Mouse (Mus musculus) kidney, embryonic 14.5 days (tissue): ENCODE measurements around the gene Plcb2. TPM values are rescaled to one million over a fixed set of nuclear protein-coding genes. Genes with fewer than 3 reads are reported as not detected.

Experiments
- ATAC-seq: fragments of 200-750 bp; cut with Nextera tagmentation; 2 replicates; pipeline ENCODE4 v1.8.0; 2017; ENCODE audit warnings: moderate number of reproducible peaks, mild to moderate bottlenecking, moderate TSS enrichment, moderate library complexity; ENCODE audit not compliant: low FRiP score, low TSS enrichment
- H3K27ac ChIP-seq: fragments of 300-500 bp; sonication (generic); 2 replicates; pipeline ENCODE4 v1.5.1; 2014; ENCODE audit warnings: low read depth, mild to moderate bottlenecking, low read length, moderate library complexity, mixed read lengths
- H3K27me3 ChIP-seq: fragments of 300-500 bp; sonication (generic); 2 replicates; pipeline ENCODE4 v1.6.1; 2014; ENCODE audit warnings: mild to moderate bottlenecking, low read length; ENCODE audit not compliant: control insufficient read depth, insufficient read depth
- H3K36me3 ChIP-seq: fragments of 300-500 bp; sonication (generic); 2 replicates; pipeline ENCODE4 v1.6.1; 2014; ENCODE audit warnings: low read length, mixed read lengths; ENCODE audit not compliant: control insufficient read depth, insufficient read depth
- H3K4me1 ChIP-seq: fragments of 300-500 bp; sonication (generic); 2 replicates; pipeline ENCODE4 v1.6.1; 2014; ENCODE audit warnings: low read length, mixed read lengths; ENCODE audit not compliant: control insufficient read depth, insufficient read depth
- H3K4me2 ChIP-seq: fragments of 300-500 bp; sonication (generic); replicated peaks from 2 replicates; pipeline ENCODE4 v1.6.1; 2014; ENCODE audit warnings: low read depth, mild to moderate bottlenecking, low read length
- H3K4me3 ChIP-seq: fragments of 300-500 bp; sonication (generic); 2 replicates; pipeline ENCODE4 v1.5.1; 2014; ENCODE audit warnings: mild to moderate bottlenecking, low read length
- H3K9ac ChIP-seq: fragments of 300-500 bp; sonication (generic); 2 replicates; pipeline ENCODE4 v1.6.1; 2014; ENCODE audit warnings: low read depth, mild to moderate bottlenecking, low read length, moderate library complexity
- H3K9me3 ChIP-seq: fragments of 300-500 bp; sonication (generic); 2 replicates; pipeline ENCODE4 v1.6.1; 2016; ENCODE audit warnings: low read length; ENCODE audit not compliant: control insufficient read depth
- WGBS: fragments of 180-500 bp; shearing (Covaris S2); extraction: QIAGEN DNeasy Blood & Tissue Kit; methylation state at CpG from one replicate; pipeline ENCODE4 v1.1.7; 2014; 5-methylcytosine and 5-hydroxymethylcytosine counted together
- polyA plus RNA-seq: library from polyadenylated mRNA; unstranded; fragments of >200 nt; fragmentation: Nextera tagmentation; extraction: Ambion mirVana; gene quantifications from 2 replicates; pipeline ENCODE4 v1.2.1, GENCODE M21; 2014

Plcb2 gene
- polyA plus RNA-seq, 1 experiment from 2014 or later, result 1.7 TPM

DNA sequence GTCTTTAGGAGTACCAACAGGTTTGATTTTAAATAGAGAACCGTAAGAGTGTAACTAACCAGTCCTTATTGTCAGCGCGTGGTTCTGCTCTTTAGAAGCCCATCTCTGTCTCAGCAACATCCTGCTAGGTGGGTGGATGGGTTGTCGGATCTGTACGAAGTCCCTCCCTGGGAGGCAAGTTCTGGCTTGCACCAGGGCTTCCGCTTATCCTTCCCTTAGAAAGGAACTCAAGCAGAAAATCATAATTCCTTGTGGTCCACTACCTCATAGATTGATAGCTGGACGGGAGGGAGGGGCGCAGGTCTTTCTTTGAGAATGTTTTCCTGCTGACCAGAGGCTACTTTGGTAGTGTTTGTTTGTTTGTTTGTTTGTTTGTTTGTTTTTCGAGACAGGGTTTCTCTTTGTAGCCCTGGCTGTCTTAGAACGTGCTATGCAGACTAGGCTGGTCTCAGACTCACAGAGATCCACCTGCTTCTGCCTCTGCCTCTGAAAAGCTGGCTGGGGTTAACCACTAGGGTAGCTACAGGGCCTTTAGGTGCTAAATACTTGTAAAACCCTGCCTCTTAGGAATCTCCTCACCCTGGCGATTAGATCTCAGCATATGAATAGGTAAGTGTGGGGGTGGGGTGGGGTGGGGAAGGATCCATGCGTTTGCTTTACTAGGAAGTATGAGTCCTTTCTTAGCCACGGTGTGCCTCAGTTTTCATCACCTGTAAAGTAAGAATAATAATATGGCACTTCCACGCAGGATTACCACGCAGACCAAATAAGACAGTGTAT, 54.4 kb downstream of the Plcb2 start:
- WGBS, result 19% methylated on average over 15 of the region's 15 CpGs
- no peak overlapping the region for H3K9ac ChIP-seq

DNA sequence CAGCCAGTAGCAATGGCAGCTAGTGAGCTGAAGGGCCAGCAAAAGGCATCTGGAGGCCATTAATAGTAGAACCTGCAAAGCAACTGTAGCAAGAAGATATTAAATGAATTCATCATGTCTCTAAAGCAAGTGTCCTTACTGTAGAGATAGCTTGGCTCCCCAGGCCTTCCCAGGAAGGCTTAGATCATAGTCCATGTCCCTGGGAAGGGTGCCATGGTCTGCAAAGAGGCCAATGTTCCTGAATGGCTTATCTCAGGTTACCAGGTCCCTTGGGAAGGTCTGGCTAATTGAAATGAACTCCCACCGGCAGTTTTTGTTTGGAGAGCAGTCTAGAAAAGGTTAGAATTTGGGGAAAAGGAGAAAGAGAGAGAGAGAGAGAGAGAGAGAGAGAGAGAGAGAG, 56.5 kb downstream of the Plcb2 start:
- H3K27ac ChIP-seq, result no peak overlapping the region
- 41% methylated on average over 1 of the region's 1 CpGs for WGBS
- H3K36me3 ChIP-seq, result no peaks in the 10 kb centered on the region
- no peak overlapping the region for H3K4me3 ChIP-seq
- no peak overlapping the region for H3K9ac ChIP-seq
- no peak overlapping the region for H3K4me2 ChIP-seq
- ATAC-seq, result no peak
- H3K9me3 ChIP-seq, result no peaks in the 10 kb centered on the region
- H3K27me3 ChIP-seq, result peaks cover 34% of the 10 kb centered on the region
- peaks cover under 1% of the 10 kb centered on the region; the same call in 1 of the 2 replicates for H3K4me1 ChIP-seq

More for the DNA sequence above, 54.4 kb downstream of the Plcb2 start:
- Histone ChIP-seq H3K27me3 (peaks cover 52% of the 10 kb centered on the region), H3K4me3 (no peak overlapping the region), H3K36me3 (no peaks in the 10 kb centered on the region), H3K27ac (no peak overlapping the region), H3K9me3 (no peaks in the 10 kb centered on the region), H3K4me2 (no peak overlapping the region), H3K4me1 (peaks cover 5% of the 10 kb centered on the region; the same call in 1 of the 2 replicates)
- no peak for ATAC-seq

DNA sequence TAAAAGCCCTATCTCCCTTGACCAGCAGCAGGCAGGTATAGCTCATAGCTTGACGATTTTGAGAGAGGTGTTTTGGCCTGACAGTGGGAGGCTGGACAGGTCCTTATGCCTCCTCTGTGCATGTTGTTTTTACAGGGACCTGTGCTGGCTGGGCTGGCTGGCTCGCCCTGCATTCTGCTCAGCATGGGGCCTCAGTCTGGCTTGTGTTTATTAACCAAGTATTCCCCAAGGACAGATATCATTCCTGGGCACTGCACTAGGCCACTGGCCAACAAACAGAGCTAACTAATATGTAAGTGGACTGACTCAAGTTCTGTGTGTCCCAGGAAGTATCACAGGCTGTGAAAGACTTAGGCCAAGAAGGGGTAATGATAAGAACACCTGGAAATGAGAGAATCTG, 58.5 kb downstream of the Plcb2 start:
- H3K36me3 ChIP-seq, result no peaks in the 10 kb centered on the region
- no peaks in the 10 kb centered on the region for H3K9me3 ChIP-seq
- H3K4me1 ChIP-seq, result no peaks in the 10 kb centered on the region
- no peak overlapping the region for H3K9ac ChIP-seq
- no peak overlapping the region for H3K4me2 ChIP-seq
- peaks cover 15% of the 10 kb centered on the region for H3K27me3 ChIP-seq
- no peak overlapping the region for H3K4me3 ChIP-seq
- 28% methylated on average over 2 of the region's 2 CpGs for WGBS
- 0 out of 2 replicates have a peak overlapping the region, but pooled peaks have one; percentile 30 for H3K27ac ChIP-seq
- ATAC-seq, result no peak

DNA sequence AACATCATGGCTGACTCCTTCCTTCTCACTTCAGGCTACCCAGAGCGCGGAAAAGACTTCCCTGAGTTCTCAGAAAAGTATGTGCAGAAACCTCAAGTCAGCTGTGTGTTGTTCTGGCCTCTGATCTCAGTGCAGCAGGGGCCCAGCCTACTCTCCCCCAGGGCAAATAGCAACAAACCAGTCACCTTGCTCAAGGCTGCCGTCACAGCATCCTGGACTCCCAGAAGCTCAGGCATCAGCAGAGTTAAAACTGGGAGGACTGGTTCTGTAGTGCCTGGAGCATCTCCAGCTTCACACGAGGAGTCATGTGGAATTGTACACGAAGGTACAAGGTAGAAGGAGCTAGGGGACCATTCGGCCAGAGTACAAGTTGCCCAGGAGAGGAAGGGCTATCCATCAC, 59.0 kb downstream of the Plcb2 start:
- H3K9me3 ChIP-seq, result no peaks in the 10 kb centered on the region
- 0 out of 2 replicates have a peak overlapping the region, but pooled peaks have one; percentile 7 for H3K27ac ChIP-seq
- WGBS, result 57% methylated on average over 6 of the region's 6 CpGs
- H3K4me1 ChIP-seq, result no peaks in the 10 kb centered on the region
- H3K27me3 ChIP-seq, result peaks cover 13% of the 10 kb centered on the region; the same call in 1 of the 2 replicates
- ATAC-seq, result peak; percentile 53; the same call in 1 of the 2 replicates
- H3K36me3 ChIP-seq, result no peaks in the 10 kb centered on the region
- no peak overlapping the region for H3K4me2 ChIP-seq
- H3K9ac ChIP-seq, result no peak overlapping the region
- H3K4me3 ChIP-seq, result no peak overlapping the region

DNA sequence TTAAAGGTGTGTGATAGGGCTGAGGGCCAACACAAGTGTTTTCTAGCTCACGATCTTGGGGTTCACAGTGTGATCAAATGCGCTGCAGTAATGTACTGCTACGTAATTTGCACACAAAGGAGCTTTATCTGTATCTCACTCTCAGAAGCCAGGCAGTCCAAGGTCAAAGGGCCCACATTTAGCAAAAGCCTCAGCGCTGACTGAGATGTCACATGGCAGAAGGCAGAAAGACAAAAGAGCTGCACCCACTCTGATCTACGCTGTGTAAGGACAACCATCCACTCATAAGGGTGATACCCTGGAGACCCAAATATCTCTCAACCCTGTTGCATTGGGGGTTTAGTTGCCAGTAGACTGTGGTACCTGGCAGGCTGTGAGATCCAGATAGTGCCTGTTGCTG, 61.1 kb downstream of the Plcb2 start:
- H3K9me3 ChIP-seq, result no peaks in the 10 kb centered on the region
- ATAC-seq, result no peak
- no peak overlapping the region for H3K4me2 ChIP-seq
- no peaks in the 10 kb centered on the region for H3K36me3 ChIP-seq
- WGBS, result 72% methylated on average over 5 of the region's 5 CpGs
- H3K9ac ChIP-seq, result no peak overlapping the region
- no peak overlapping the region for H3K4me3 ChIP-seq
- peaks cover 17% of the 10 kb centered on the region for H3K27me3 ChIP-seq
- H3K27ac ChIP-seq, result no peak overlapping the region
- peaks cover 14% of the 10 kb centered on the region; the same call in 1 of the 2 replicates for H3K4me1 ChIP-seq

DNA sequence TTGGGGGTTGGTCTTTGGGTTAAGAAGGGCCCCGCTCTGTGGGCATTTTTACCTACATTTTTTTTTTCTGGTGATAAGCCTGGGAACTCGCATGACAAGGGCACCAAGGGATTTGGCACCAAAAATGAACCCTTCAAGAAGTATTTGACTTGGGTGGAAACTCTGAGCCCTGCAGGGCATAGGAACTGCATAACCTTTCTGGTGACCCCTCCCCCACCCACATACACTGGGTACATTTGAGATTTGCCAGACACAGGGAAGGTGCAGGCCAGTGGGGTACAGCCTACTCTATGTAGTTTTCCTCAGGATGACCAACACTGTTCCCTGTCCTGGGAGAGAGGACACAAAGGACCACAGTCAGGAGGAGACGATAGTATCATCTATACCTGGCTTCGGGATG, 62.6 kb downstream of the Plcb2 start:
- Histone ChIP-seq H3K9ac (no peak overlapping the region), H3K9me3 (no peaks in the 10 kb centered on the region), H3K4me1 (peaks cover 14% of the 10 kb centered on the region; the same call in 1 of the 2 replicates), H3K27ac (no peak overlapping the region), H3K4me2 (no peak overlapping the region), H3K36me3 (no peaks in the 10 kb centered on the region), H3K4me3 (no peak overlapping the region), H3K27me3 (peaks cover 19% of the 10 kb centered on the region)
- WGBS, result 76% methylated on average over 4 of the region's 4 CpGs
- ATAC-seq, result no peak

DNA sequence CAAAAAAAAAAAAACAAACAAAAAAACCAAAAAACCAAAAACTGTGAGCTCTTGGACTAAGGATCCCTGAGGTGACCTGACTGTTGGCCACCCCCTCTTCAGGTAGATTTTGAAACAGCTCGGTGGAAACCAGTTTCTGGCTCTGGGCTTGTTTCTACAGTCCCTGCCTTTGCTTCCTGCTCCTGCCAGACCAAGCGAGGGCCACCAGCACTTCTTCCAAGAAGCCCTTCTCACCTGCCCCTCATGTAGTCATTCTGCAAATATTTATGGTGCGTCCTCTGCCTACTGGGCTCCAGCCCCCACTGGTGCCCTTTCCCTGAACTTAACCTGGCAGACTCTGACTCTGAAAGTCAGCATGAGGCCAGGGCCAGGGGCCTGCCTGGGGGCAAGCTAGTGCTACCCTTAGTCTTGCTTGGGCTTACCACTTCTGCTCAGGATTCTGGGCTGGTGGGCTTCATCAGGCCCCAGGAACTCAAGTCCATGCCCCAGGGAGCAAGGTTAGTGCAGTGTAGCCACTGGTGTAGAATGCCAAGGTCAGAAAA, 63.2 kb downstream of the Plcb2 start:
- Histone ChIP-seq H3K9me3 (no peaks in the 10 kb centered on the region), H3K9ac (no peak overlapping the region), H3K4me1 (peaks cover 14% of the 10 kb centered on the region), H3K27ac (no peak overlapping the region), H3K4me3 (no peak overlapping the region), H3K27me3 (peaks cover 19% of the 10 kb centered on the region), H3K36me3 (no peaks in the 10 kb centered on the region), H3K4me2 (no peak overlapping the region)
- no peak for ATAC-seq
- WGBS, result 52% methylated on average over 3 of the region's 3 CpGs

DNA sequence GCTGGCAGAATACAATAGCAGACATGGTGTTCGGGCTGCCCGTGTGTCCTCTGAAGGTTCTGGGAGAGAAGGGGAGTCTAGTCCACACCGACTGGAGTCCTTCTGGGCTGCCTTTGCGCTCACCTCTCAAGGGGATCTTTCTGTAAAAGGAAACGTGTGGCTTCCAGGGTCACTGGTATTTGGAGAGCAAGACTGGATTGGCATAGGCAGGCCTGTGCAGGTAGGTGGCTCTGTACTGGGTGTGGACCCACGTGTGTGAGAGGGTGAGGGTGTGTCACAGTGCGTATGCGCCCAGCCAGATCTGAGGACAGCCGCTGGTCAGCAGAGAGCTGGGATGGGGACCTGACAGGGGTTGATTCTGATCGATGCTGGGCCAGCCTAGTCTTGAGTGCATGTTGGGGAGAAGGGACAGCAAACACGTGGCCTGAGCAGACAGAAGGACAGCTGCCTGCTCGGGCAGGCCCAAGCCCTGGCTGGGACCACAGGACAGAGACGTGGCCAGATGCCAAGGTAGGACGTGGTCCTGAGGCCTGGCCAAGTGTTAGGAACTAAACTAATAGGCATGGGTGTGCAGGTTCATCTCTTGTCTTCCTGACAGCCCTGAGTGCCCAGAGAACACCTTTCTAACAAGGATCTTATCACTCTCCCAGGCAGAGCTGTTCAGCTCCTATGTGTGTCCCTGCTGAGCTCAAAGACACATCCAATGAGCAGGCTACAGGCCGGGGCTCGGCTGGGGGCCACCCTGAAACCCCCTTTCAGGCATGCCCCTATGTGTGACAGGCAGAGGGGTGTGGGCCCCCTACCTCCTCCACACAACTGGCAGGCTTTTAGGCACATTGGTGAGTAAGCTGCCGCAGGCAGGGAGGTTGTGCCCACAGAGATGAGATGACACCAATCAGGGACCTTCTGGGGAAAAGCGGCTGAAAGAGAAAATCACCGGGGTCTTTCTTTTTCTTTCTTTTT, 64.2 kb downstream of the Plcb2 start:
- Histone ChIP-seq H3K4me2 (peak overlapping the region; percentile 74), H3K27me3 (peaks cover 19% of the 10 kb centered on the region), H3K9ac (peak overlapping the region; percentile 51; the same call in 1 of the 2 replicates), H3K4me1 (peaks cover 14% of the 10 kb centered on the region), H3K27ac (no peak overlapping the region), H3K4me3 (peak overlapping the region; percentile 40), H3K9me3 (no peaks in the 10 kb centered on the region), H3K36me3 (no peaks in the 10 kb centered on the region)
- ATAC-seq, result peak; percentile 22; the same call in 1 of the 2 replicates
- 56% methylated on average over 19 of the region's 19 CpGs for WGBS
